Mouse (Mus musculus) CD8-positive naive resting alpha-beta T cell, adult 2 months (primary cell): ENCODE measurements around the gene Ihh.
A peak's percentile ranks its signal among the peaks of the same experiment; 100 is the strongest.

Experiments
- DNase-seq, 2 experiments: peaks; one replicate each; pipeline ENCODE4 v3.0.0; 2022; ENCODE audit warnings: low read depth in 2 of 2, low spot score in 2 of 2

Ihh gene

DNA sequence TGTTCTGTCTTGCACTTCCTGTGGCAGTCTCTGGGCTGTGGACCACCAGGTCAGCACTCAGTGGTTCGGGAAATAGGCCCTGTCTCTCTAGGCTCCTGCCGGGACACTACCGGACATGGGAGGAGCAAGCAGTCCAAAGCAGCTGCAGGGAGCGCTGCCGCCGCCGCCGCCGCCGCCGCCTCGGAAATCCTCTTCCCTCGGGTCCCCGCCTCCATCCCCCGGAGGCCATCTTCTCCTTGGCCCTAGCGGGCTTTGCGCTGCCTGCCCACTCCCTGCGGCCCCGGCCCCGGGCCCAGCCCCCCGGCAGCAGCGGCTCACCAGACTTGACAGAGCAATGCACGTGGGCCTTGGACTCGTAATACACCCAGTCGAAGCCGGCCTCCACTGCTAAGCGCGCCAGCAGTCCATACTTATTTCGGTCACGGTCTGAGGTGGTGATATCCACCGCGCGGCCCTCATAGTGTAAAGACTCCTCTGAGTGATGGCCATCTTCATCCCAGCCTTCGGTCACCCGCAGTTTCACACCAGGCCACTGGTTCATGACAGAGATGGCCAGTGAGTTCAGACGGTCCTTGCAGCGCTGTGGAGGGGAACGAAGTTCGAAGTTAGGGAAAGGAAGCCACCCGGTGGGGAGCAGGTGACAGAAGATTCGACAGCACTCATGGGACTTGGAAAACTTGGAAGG, 3.3 kb downstream of the Ihh start:
- DNase-seq: no peak

DNA sequence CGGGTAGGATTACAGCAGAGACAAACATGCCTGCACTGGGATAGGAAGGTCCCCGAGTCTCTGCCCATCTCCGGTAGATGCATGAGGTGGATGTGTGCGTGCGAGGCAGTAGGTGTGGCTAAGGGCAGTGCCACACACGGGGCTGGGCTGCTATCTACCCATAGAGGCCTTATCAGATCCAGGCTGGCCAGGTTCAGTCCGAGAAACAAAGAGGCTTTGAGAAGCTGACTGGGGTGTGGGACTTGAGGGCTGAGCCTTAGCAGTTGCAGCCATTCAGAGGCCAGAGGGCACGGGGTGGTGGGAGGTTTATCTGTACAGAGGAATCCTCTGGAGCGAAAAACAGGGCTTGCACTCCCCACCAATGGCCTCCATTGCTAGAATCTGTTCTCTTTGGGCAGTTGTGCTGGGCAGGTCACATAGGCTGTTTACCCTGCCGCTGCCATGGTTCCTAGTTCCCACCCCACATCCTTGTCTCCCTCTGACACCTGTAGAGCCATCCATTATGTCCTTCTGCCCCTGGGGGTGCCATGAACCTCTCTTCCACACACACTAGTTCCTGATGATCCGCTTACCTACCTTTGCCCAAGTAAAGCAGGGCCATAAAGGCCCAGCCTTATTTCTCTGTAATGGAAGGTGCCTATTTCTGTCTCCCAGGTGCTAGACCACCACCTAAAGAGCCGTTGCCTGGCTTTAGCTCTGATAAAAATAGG, 9.7 kb downstream of the Ihh start:
- no peak for DNase-seq

DNA sequence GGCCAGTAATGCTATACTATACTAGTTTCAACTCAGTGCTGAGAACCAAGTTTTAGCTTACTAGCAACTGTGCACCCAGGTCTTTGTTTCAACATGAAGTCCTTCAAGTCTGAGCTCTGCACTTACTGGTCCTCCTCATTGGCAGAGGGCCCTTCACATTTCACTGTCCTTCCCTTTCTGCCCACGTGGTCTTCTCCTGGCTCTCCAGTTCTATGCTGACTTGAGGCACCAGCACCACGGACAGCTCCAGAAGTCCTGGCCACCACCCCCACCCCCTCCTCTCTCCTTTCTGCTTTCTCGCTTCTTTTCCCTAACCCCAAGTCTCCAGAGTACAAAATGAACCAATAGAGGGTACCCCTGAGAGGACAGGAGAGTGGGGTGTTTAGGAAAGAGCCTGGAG, 11.7 kb downstream of the Ihh start:
- DNase-seq: no peak

GRCm38 (mm10) chr1:74936221-74936830, 15.1 kb downstream of the Ihh start:
- DNase-seq: no peak

DNA sequence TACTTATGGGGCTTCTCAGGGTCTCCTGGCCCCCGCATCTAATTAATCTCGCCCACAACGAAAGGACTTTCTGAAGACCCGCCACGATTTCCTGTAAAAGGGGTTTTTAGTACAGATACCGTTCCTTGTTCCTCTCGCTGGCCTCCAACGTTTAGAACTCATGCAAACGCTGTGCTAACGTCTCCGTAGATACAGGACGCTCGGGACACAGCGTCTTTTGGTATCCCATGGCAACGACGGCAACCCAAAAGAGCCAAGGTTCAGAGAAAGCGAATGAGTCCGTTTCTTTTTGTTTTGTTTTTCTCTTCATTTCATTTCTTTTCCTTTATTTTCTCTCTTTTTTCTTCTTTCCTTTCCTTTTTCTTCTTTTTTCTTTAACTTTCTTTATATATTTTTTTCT, 16.1 kb downstream of the Ihh start, which contains the start of gene Cfap65:
Cfap65 (minus strand) TSS at position 198 of the 400 bp plus-strand sequence.
- no peak for DNase-seq

DNA sequence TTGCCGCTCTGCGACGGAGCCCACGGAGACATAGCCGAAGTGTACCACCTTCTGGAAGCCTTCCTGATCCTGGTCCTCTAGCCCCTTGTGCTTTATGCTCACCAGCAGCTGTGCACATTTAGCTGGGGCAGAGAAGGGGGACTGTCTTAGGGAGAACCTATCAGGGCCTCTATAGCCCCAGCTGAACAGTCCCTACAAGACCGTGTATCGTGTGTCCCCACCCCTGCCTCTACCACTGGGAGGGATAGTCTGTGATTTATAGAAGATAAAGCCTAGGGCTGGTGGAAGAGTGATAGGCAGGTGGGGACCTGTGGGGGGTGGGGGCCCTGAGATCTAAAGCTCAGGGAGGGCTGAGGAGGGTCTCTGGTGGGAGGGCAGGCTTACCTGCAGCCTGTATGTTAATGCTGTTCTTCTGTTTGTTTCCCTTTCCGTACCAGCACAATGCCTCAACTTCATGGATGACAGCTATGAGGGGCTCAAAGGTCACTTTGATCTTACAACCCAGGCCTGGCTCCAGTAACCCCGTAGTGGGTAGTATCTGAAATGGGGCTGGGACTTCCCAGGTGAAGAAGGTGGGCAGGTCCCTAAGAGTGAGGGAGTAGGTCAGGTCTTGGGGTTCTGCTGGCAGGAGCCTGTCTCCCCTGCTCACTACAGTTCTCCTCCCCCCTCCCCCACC, 23.7 kb downstream of the Ihh start:
- no peak for DNase-seq

- no peak for DNase-seq
Observed at GRCm38 (mm10) chr1:74926721-74927120, 24.8 kb downstream of the Ihh start.

GRCm38 (mm10) chr1:74924464-74924863, 27.0 kb downstream of the Ihh start:
- no peak for DNase-seq

DNA sequence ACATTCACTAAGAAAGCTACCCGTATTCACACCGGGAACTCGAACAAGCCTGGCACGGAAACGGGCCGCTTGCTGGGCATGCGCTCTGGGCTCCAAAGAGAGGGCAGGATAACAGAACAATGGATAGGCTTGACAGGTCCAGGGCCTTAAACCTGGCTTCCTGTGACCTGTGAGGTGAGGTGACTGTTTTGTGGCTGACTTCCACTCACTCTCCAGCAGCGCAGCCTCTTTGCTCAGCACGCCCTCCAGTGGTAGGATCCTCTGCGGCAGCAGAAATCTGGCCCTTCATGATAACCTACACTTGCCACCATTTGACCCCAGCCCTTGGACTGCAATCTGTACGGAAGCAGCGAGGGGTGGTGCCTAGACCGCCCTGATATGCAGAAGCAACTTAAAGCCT, 35.8 kb downstream of the Ihh start:
- DNase-seq: no peak

DNA sequence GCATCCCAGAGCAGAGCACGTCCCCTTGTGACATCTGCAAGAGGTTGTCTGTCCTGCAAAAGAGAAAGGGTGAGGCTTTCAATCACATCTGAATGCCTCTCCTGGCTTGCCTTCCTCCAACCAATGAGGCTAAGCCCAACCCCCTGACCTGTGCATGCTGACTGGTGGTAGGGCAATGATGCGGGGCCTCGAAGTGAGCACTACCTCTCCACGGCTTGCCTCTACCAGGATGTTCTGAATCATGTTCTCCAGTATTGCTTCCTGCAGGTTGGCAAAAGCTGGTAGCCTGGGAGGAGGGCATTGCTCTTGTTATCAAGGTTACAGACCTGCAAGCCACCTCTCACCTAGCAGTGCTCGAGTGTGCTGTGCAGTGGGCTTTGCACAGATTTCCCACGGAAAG, 49.3 kb downstream of the Ihh start:
- DNase-seq: no peak

DNA sequence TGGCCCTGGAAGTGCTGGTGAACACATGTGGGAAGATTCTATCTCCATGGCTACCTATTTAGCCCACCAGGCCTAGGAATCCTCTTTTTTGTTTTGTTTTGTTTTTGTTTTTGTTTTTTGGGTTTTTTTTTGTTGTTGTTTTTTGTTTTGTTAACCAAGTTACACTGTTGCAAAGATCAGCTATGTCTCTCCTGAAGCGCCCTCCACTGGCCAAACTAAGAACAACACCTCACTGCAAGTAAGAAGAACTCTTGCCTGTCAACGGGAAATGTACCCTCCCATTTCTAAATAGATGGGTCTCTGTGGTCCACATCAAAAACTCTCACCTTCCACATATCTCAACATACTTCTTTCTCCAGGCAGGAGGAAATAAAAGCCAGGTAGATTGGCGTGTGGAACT, 49.8 kb downstream of the Ihh start:
- DNase-seq: peak; percentile 10 to 16

DNA sequence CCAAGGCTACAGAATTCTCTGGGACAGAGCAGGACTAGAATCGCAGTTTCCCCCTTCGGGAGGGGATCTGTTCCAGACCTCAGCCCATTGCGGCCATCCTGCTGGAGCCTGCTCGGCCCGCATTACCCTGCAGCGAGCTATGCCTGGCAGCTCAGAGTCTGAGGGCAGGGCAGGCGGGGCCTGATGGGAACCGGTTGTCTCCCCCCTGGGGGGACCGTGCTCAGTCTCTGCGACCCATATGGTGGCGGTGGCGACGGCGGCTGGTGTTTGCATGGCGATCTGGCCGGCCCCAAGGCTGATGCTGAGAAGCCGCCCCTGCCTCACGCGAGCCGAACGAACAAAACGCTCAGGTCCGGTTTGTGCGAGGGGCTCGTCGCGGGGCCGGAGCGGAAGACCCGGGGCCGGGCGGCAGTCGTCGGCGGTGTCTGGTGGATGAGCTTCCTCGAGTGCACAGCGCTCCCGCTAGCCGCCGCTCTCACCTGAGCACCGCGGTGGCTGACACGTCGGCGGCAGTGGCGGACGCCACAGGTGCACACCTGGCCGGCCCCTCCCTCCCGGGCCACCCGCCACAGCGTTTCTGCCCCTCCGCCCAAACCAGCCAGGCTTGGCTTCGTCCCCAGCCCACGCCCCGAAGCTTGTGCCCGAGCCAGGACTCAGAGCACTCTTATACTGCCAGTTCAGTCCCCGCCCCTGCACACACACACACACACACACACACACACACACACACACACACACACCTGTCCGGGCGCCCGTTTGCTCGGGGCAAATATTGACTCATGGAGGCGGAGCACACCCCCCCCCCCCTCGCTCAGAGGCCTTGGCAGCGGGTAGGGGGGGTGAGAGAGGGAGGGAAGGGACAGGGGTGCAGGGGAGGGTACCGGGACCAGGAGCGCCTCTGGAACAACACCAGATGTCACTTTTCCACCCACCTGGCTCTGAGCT, 50.9 kb downstream of the Ihh start:
- no peak for DNase-seq

DNA sequence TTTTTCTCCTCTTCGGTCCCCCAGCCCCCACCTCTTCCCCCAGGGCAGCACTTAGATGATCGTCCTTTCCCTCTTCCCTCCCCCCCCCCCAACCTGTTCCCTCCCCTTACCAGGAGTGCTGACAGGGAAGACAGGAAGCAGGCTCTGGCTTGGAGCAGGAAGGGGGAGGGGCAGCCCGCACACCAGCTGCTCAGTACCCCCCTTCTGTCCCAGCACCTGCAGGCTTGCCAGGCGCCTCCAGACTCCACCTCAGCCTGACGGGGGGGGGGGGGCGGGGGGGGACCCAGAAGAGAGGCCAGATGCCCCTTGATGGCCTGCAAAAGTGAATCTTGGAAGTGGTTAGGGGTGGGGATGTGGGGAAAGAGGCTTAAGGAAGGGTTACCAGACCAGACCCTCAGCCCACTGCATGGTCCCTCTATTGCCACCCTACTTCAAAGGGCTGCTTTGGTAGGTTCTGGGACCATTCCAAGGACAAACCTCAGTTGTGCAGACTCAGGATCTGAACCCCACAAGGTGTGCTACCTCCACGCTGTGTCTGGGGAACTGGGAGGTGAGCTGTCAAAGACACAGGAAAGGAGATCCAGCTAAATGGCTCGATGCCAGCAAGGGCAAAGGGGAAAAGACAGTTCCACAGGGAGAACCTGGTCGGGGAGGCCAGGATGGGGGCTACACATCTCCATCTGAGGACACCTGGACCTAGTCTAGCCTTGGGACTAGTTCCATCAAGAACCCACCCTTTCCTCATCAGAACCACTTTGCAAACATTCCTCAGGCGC, 52.6 kb downstream of the Ihh start:
- no peak for DNase-seq

DNA sequence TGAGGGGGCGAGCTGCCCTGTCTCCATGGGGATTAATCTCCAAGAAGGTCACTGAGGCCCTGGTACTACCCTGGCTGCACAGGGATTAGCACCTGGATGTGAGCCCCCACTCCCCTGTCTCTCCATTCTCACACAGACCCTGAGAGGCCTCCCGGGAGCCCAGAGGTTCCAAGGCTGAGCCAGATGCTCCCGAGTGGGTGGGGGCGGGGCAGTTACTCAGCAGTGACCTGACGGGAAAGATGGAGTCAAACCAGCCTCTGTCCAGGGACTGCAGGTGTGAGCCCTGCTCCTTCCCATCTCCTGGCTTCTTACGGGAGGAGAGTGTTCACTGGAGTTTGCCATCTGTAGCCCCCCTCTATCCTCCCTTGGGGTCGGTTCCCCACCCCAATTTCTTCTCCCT, 53.5 kb downstream of the Ihh start:
- no peak for DNase-seq
